Mouse (Mus musculus): ENCODE results near the gene Gm10912. TPM values are rescaled to one million over a fixed set of nuclear protein-coding genes. Genes with fewer than 3 reads are reported as not detected.

The Gm10912 gene
- polyA plus RNA-seq, 1 experiment from 2014 or later, result not detected

GRCm38 (mm10) chr2:104038236-104038635, 27.4 kb upstream of the Gm10912 start:
- H3K4me2 ChIP-seq, result no peak overlapping the region
- peaks cover 11% of the 10 kb centered on the region; the same call in 1 of the 2 replicates for H3K4me1 ChIP-seq (replicated peaks)
- ATAC-seq (ENCODE audit: insufficient number of reproducible peaks, low FRiP score), result no peak
- no peak overlapping the region for H3K9ac ChIP-seq
- H3K4me3 ChIP-seq, result no peak overlapping the region
- H3K9me3 ChIP-seq (replicated peaks), result no peaks in the 10 kb centered on the region
- peaks cover 51% of the 10 kb centered on the region for H3K36me3 ChIP-seq
- WGBS, result 85% methylated on average over 2 of the region's 2 CpGs
- H3K27ac ChIP-seq (ENCODE audit: poor library complexity, severe bottlenecking), result no peak overlapping the region
- no peaks in the 10 kb centered on the region for H3K27me3 ChIP-seq (replicated peaks)

GRCm38 (mm10) chr2:104041632-104042031, 24.0 kb upstream of the Gm10912 start:
- Histone ChIP-seq H3K4me3 (no peak overlapping the region), H3K36me3 (peaks cover 47% of the 10 kb centered on the region), H3K27me3 (replicated peaks) (no peaks in the 10 kb centered on the region), H3K27ac (ENCODE audit: poor library complexity, severe bottlenecking) (no peak overlapping the region), H3K4me1 (replicated peaks) (peaks cover 10% of the 10 kb centered on the region; the same call in 1 of the 2 replicates), H3K9ac (no peak overlapping the region), H3K4me2 (no peak overlapping the region), H3K9me3 (replicated peaks) (no peaks in the 10 kb centered on the region)
- 65% methylated on average over 5 of the region's 5 CpGs for WGBS
- no peak for ATAC-seq (ENCODE audit: insufficient number of reproducible peaks, low FRiP score)

- ATAC-seq (ENCODE audit: insufficient number of reproducible peaks, low FRiP score), result no peak
- peaks cover 10% of the 10 kb centered on the region; the same call in 1 of the 2 replicates for H3K4me1 ChIP-seq (replicated peaks)
- no peaks in the 10 kb centered on the region for H3K9me3 ChIP-seq (replicated peaks)
- H3K27me3 ChIP-seq (replicated peaks), result no peaks in the 10 kb centered on the region
- H3K36me3 ChIP-seq, result peaks cover 43% of the 10 kb centered on the region
- WGBS, result 92% methylated on average over 15 of the region's 15 CpGs
- H3K9ac ChIP-seq, result no peak overlapping the region
- H3K4me2 ChIP-seq, result no peak overlapping the region
- no peak overlapping the region for H3K27ac ChIP-seq (ENCODE audit: poor library complexity, severe bottlenecking)
- H3K4me3 ChIP-seq, result no peak overlapping the region
Measured at GRCm38 (mm10) chr2:104042766-104043165, 22.9 kb upstream of the Gm10912 start.

GRCm38 (mm10) chr2:104043624-104044478, 21.8 kb upstream of the Gm10912 start:
- Histone ChIP-seq H3K9ac (no peak overlapping the region), H3K4me2 (no peak overlapping the region), H3K27ac (ENCODE audit: poor library complexity, severe bottlenecking) (no peak overlapping the region), H3K4me3 (no peak overlapping the region), H3K27me3 (replicated peaks) (no peaks in the 10 kb centered on the region), H3K4me1 (replicated peaks) (peaks cover 10% of the 10 kb centered on the region; the same call in 1 of the 2 replicates), H3K36me3 (peaks cover 49% of the 10 kb centered on the region), H3K9me3 (replicated peaks) (no peaks in the 10 kb centered on the region)
- ATAC-seq (ENCODE audit: insufficient number of reproducible peaks, low FRiP score), result no peak
- WGBS, result 55% methylated on average over 5 of the region's 5 CpGs

GRCm38 (mm10) chr2:104044479-104045080, 21.0 kb upstream of the Gm10912 start:
- 48% methylated on average over 1 of the region's 1 CpGs for WGBS
- Histone ChIP-seq H3K9ac (no peak overlapping the region), H3K27me3 (replicated peaks) (no peaks in the 10 kb centered on the region), H3K9me3 (replicated peaks) (no peaks in the 10 kb centered on the region), H3K4me1 (replicated peaks) (peaks cover 10% of the 10 kb centered on the region; the same call in 1 of the 2 replicates), H3K36me3 (peaks cover 43% of the 10 kb centered on the region), H3K4me2 (no peak overlapping the region), H3K27ac (ENCODE audit: poor library complexity, severe bottlenecking) (no peak overlapping the region), H3K4me3 (no peak overlapping the region)
- no peak for ATAC-seq (ENCODE audit: insufficient number of reproducible peaks, low FRiP score)

- Histone ChIP-seq H3K27ac (ENCODE audit: poor library complexity, severe bottlenecking) (no peak overlapping the region), H3K4me3 (no peak overlapping the region), H3K4me1 (replicated peaks) (no peaks in the 10 kb centered on the region), H3K9ac (no peak overlapping the region), H3K4me2 (no peak overlapping the region), H3K36me3 (peaks cover 56% of the 10 kb centered on the region), H3K27me3 (replicated peaks) (no peaks in the 10 kb centered on the region), H3K9me3 (replicated peaks) (no peaks in the 10 kb centered on the region)
- 84% methylated on average over 1 of the region's 1 CpGs for WGBS
- no peak for ATAC-seq (ENCODE audit: insufficient number of reproducible peaks, low FRiP score)
Measured at GRCm38 (mm10) chr2:104058381-104058780, 7.2 kb upstream of the Gm10912 start.

GRCm38 (mm10) chr2:104058954-104059353, 6.7 kb upstream of the Gm10912 start:
- ATAC-seq (ENCODE audit: insufficient number of reproducible peaks, low FRiP score), result no peak
- no peak overlapping the region for H3K4me3 ChIP-seq
- no peaks in the 10 kb centered on the region for H3K27me3 ChIP-seq (replicated peaks)
- H3K9me3 ChIP-seq (replicated peaks), result no peaks in the 10 kb centered on the region
- H3K4me1 ChIP-seq (replicated peaks), result no peaks in the 10 kb centered on the region
- WGBS, result 93% methylated on average over 4 of the region's 4 CpGs
- H3K27ac ChIP-seq (ENCODE audit: poor library complexity, severe bottlenecking), result no peak overlapping the region
- H3K36me3 ChIP-seq, result peaks cover 53% of the 10 kb centered on the region
- H3K9ac ChIP-seq, result no peak overlapping the region
- no peak overlapping the region for H3K4me2 ChIP-seq

GRCm38 (mm10) chr2:104059786-104060185, 5.8 kb upstream of the Gm10912 start:
- Histone ChIP-seq H3K4me2 (no peak overlapping the region), H3K4me1 (replicated peaks) (no peaks in the 10 kb centered on the region), H3K36me3 (peaks cover 44% of the 10 kb centered on the region), H3K9ac (no peak overlapping the region), H3K4me3 (no peak overlapping the region), H3K27ac (ENCODE audit: poor library complexity, severe bottlenecking) (no peak overlapping the region), H3K27me3 (replicated peaks) (no peaks in the 10 kb centered on the region), H3K9me3 (replicated peaks) (no peaks in the 10 kb centered on the region)
- no peak for ATAC-seq (ENCODE audit: insufficient number of reproducible peaks, low FRiP score)
- 85% methylated on average over 10 of the region's 10 CpGs for WGBS

GRCm38 (mm10) chr2:104060996-104061395, 4.6 kb upstream of the Gm10912 start:
- no peak overlapping the region for H3K9ac ChIP-seq
- no peak overlapping the region for H3K27ac ChIP-seq (ENCODE audit: poor library complexity, severe bottlenecking)
- H3K36me3 ChIP-seq, result peaks cover 37% of the 10 kb centered on the region
- no peak for ATAC-seq (ENCODE audit: insufficient number of reproducible peaks, low FRiP score)
- no peaks in the 10 kb centered on the region for H3K9me3 ChIP-seq (replicated peaks)
- 95% methylated on average over 6 of the region's 6 CpGs for WGBS
- no peaks in the 10 kb centered on the region for H3K4me1 ChIP-seq (replicated peaks)
- H3K4me3 ChIP-seq, result no peak overlapping the region
- H3K27me3 ChIP-seq (replicated peaks), result no peaks in the 10 kb centered on the region
- H3K4me2 ChIP-seq, result no peak overlapping the region

- no peak overlapping the region for H3K4me3 ChIP-seq
- H3K27ac ChIP-seq (ENCODE audit: poor library complexity, severe bottlenecking), result no peak overlapping the region
- H3K9me3 ChIP-seq (replicated peaks), result no peaks in the 10 kb centered on the region
- H3K4me1 ChIP-seq (replicated peaks), result no peaks in the 10 kb centered on the region
- no peaks in the 10 kb centered on the region for H3K27me3 ChIP-seq (replicated peaks)
- H3K4me2 ChIP-seq, result no peak overlapping the region
- H3K9ac ChIP-seq, result no peak overlapping the region
- H3K36me3 ChIP-seq, result peaks cover 37% of the 10 kb centered on the region
- no peak for ATAC-seq (ENCODE audit: insufficient number of reproducible peaks, low FRiP score)
Measured at GRCm38 (mm10) chr2:104062665-104063064, 3.0 kb upstream of the Gm10912 start.

- Histone ChIP-seq H3K36me3 (peaks cover 28% of the 10 kb centered on the region), H3K9ac (no peak overlapping the region), H3K4me2 (no peak overlapping the region), H3K9me3 (replicated peaks) (no peaks in the 10 kb centered on the region), H3K4me1 (replicated peaks) (no peaks in the 10 kb centered on the region), H3K4me3 (no peak overlapping the region), H3K27ac (ENCODE audit: poor library complexity, severe bottlenecking) (no peak overlapping the region), H3K27me3 (replicated peaks) (no peaks in the 10 kb centered on the region)
- 78% methylated on average over 2 of the region's 2 CpGs for WGBS
- no peak for ATAC-seq (ENCODE audit: insufficient number of reproducible peaks, low FRiP score)
Measured at GRCm38 (mm10) chr2:104064152-104064551, 1.5 kb upstream of the Gm10912 start.
